Mouse (Mus musculus) adrenal gland, adult (tissue): Measurements from ENCODE around the gene Kcnk4.
A peak's percentile ranks its signal among the peaks of the same experiment; 100 is the strongest.
"Not testable (repeated sequence)": the region's sequence is repeated elsewhere in the genome, so short reads cannot be mapped to it uniquely, and the experiment has no call there.

Experiments used
- DNase-seq, 2 experiments: peaks; one replicate each; pipeline ENCODE4 v3.0.0; 2022 to 2023; ENCODE audit warnings: low spot score in 1 of 2; ENCODE audit not compliant: inconsistent age in 2 of 2

The Kcnk4 gene

DNA sequence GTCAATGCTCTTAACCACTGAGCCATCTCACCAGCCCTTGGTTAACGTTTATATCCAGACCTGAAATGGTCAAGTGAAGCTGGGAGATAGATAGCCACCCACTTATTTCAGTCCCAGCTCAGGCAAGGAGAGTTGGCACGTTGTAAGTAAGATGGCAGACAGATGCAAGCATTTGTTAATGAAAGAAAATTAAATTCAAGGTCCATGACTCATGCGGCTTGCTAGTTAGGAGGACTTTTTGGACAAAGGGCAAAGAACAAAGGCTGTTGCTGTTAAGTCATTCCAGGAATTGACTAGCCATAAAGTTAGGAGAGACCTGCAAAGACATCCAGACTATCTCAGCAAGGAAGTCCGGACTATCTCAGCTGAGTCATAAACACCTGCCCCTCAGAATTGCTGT is 34.7 kb downstream of the Kcnk4 start:
- DNase-seq = no peak

DNA sequence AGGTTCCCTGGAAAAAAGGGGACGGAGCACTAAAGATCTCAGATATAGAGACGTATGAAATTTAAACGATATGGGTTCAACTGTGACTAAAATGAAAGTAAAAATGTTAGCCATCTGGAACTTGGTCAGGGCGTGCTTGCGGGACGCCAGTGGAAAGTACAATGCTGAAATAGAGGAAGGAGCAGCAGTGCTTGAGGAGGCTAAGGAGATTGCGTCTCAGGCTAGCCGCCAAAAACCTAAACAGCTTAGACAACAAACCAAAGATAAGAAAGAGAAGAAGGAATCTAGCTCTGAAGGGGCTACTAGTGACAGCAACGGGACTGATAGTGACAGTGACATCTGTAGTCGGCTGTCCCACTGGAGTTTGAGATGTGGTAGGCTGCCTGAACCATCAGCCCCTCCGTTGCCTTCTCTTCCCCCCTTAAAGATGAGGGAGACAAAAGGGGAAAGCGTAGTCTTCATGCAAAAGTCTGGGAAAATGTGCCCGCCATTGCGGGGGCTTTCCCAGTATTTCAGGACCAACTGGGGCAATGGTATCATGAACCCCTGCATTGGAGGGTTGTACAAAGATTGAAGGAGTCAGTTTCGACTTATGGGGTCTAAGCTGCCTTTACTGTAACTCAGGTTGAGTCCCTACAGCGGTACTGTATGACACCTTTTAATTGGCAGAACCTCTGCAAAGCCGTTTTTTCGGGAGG is 38.6 kb downstream of the Kcnk4 start:
- not testable (repeated sequence) for DNase-seq

DNA sequence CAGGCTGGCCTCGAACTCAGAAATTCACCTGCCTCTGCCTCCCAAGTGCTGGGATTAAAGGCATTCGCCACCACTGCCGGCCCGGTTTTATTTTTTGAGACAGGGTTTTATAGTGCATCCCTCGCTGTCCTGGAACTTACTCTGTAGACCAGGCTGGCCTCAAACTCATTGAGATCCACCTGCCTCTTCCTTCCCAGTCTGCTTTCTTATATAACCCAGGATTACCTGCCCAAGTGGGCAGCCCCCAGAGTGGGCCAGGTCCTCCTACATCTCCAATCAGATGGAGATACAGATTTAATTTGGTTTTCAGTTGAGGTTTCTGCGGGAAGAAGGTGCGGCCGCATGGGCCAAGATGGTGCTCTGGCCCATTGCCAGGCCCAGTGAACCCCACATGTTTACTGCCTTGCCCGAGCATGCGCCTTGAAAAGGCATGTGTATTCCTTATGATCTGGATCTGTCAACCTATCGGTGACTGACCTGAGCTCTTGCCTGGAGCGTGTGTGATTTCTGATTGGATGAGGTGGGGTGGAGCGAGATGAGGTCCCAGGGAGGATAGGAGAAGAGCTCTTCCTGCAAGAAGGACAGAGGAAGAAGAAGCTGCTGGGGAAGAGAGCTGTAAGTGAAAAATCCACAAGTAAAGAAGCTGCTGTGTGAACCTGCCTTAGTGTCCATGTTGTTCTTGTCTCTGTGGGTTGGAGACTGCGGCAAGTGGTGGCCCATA is 40.4 kb downstream of the Kcnk4 start:
- no peak for DNase-seq

DNA sequence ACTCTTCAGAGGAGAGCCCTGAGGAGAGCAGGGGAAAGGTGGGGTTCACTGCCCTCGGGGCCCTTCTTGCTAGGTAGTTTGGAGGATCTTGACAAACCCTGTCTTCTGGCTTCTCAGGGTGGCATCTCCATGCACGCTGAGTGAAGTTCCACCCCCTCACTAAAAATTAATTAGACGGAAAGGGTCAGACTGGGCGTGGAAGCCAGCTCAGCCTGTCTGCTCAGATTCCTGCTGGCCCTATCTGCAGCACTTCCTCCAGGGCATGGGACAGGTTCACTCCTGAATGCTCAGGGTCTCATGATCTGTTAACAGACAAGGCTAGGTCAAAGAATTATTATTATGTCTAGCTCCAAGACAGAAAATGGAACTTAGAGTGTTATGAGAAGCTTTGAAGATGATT is 41.8 kb downstream of the Kcnk4 start:
- no peak for DNase-seq

DNA sequence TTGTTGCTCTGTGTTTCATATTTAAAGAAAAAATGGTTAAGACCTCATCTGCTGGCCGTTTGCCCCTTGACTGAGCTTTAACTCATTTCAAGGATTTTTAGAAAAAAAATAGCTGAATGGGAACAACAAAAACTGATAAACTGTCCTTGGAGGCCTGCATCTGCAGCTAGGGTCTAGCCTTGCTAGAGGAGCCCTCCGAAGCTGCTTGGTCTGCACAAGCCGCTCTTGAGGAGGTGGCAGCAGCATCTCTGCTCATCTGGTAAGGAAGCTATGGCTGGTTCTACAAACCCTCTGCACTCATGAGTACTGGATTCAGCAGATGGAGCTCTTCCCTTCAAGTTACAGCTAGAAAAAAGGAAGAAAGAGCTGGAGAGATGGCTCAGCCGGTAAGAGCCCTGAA is 56.4 kb downstream of the Kcnk4 start:
- peak in 1 of 2 experiments; percentile 48 for DNase-seq

DNA sequence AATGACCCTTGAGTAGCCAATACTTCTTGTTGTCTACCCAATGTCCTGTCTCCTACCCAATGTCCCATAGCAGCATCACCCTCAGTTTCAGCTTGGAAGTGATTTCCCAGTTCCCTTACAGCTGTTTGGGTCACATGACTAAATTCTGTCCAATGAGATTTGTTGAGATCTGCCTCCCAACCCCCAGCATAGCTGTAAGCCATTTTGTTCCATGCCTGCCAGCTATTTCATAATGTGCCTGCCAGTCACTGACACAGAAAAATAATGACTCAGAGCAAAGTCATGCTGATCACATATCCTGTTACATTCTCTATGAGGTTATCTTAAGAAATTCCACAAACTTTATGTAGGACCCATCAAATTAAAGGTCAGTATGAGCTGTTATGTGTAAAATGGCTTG is 57.5 kb downstream of the Kcnk4 start:
- no peak for DNase-seq

DNA sequence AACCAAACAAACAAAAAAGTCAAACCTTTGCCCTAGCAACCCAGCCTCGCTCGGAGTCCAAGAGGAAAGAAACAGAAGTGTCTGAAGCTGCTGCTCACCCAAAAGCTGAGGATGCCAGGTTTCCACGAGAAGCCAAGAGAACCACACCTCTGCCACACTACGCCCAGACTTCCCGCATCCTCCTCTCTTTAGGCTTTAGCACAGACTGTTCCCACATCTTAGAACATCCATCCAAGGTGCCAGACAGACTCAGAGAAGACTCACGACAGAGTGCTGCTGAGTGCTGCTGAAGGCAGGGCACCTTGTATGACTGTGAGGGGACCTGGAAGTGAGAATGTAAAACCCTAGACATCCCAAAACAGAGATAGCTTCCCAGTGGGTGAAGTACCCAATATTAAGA is 58.5 kb downstream of the Kcnk4 start:
- DNase-seq = no peak

DNA sequence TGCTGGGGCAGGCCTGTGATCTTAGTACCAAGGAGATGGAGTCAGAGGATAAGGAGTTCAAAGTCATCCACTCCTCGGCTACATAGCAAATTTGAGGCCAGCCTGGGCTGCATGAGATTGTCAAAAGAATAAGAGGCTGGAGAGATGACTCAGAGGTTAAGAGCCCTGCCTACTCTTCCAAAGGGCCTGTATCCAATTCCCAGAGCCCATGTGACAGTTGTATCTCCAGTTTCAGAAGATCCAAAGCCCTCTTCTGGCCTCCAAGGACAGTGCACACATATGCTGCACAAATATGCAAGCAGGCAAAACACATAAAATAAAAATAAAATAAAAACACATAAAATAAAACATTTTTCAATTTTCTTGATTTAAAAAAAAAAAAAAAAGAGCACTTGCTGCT is 60.1 kb downstream of the Kcnk4 start:
- no peak for DNase-seq
